Mouse (Mus musculus): ENCODE data around the gene Inpp5a.

Inpp5a gene

GRCm38 (mm10) chr7:139484206-139484955 lies 95.5 kb downstream of the Inpp5a start:
- peak; percentile 68 for DNase-seq

DNA sequence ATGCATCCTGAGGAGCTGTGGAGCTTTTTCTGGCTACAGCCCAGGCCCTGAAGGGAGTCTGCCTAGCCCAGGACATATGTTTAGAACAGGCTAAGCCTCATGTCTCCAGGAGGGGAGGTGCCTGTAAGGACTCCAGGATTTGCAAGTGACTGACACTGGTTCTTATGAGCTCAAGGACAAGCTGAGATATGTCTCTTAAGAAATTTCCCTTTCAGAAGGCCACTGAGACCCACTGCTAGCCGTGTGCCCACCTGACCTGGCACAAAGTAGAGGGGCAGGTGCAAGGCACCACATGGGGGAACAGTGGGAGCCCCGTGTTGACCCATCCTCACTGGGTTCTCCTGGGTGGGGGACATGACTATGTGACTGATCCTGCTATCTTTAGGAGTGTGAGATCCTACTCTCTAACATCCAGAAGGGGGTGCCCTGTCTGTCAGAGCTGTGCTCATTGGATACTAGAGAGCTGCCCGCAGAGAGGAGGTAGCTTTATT lies 100.9 kb downstream of the Inpp5a start:
- DNase-seq: no peak

DNA sequence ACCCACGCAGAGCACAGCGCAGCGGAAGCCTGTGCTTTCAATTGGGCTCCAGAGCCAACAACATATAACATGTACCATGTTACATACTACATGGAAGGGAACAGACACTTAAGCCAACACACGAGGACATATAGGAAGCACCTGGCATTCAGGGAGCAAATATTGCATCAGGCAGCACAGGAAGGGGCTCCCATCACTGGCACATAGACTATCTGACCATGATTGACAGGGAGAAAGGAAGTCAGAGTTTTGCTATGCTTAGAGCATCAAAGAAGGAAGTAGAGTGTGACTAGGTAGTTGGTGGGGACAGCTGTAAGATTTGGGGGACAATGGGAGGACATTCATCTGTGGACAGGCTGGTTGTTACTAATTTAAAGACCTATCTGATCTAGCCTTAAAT lies 103.4 kb downstream of the Inpp5a start:
- no peak for DNase-seq

DNA sequence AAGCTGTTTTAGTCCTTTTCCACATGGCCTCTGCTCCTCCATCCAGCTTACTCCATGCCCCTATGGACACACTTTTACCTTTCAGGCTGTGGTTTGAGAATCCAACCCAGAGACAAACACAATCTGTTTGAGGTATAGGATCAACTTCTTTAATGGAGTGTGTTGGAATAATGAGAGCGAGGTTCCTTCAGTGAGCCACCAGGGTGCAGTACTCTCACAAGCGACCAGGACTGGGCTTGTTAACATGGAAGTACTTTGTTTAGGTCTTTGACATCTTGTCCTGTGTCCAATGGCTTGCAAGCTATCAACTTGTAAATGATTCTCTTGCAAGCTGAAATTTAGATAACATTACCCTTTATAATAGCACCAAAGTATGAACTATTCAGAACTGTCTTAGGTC lies 104.0 kb downstream of the Inpp5a start:
- DNase-seq: peak; percentile 43

DNA sequence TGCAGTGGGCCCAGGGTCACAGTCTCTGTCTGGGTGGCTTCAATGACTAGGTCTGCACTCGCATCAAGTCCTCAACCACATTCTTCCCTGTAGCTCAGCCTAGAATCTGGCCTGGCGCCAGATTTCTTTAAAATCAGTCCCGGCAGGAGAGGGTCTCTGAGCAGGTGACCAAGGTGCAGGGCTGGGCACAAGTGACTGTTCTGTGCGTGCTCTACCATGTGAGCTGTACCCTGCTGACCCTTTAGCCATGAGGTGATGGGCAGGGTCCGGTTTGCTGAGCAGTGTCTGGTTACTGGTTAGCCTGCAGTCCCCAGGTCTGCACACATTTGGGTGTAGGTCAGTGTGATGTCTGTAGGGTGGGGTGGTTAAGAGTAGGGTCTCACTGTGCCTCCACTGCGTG lies 106.9 kb downstream of the Inpp5a start:
- DNase-seq: no peak

- DNase-seq: no peak
Measured at GRCm38 (mm10) chr7:139498038-139498625, 109.2 kb downstream of the Inpp5a start.

- no peak for DNase-seq
Measured at GRCm38 (mm10) chr7:139504064-139504463, 115.2 kb downstream of the Inpp5a start.

- DNase-seq: no peak
Measured at GRCm38 (mm10) chr7:139506677-139507412, 117.9 kb downstream of the Inpp5a start.

- no peak for DNase-seq
Measured at GRCm38 (mm10) chr7:139508938-139509337, 120.0 kb downstream of the Inpp5a start.

DNA sequence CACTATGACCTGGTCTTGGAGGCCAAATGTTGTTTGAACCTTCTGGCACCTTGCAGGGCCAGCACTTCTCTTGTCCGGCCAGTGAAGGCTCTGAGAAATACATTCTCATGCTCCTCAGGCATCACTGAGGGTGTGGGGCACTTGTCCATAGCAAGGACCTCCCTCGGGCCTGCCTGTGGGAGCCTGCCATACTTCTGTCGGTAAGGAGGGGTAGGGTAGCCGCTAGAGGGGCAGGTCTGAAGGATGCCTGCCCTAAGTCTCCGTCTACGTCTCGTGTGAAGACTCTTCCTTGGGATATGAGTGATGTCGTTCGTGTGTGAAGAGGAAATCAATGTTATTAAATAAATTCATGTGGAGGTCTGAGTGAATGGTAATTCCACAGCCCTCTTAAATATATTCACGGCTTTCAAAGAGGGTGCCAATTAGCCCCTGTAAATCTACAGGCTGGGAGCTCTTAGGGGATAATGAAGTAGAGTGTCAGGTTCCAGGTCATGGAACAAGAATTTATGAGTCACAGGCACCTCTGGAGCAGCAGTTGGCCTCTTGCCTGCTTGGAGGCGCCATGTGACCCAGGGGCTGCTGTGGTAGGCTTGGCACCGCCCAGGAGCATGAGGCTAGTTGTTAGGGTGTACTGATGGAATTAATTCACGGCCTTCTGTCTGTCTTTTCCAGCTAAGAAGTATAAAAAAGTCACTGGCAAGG lies 127.2 kb downstream of the Inpp5a start:
- DNase-seq: no peak

- no peak for DNase-seq
Measured at GRCm38 (mm10) chr7:139516661-139517016, 127.7 kb downstream of the Inpp5a start.

DNA sequence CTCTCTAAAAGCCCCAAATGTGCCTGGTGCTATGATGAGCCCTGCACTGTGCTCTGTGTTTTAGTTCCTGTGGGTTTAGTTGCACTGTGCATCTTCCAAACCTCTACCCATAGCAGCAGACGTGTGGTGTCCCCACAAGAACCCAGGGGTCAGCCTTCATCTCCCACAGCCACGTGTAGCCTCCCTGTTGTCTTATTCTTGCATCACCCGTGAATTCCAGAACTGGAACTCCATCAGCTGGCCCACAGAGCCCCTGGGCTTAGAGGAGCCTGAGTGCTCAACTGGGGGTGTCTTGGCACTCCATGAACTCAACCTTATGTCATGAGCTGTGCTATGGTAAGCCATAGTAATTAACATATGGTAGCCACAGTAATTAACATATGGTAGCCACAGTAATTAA lies 129.4 kb downstream of the Inpp5a start:
- DNase-seq: no peak

DNA sequence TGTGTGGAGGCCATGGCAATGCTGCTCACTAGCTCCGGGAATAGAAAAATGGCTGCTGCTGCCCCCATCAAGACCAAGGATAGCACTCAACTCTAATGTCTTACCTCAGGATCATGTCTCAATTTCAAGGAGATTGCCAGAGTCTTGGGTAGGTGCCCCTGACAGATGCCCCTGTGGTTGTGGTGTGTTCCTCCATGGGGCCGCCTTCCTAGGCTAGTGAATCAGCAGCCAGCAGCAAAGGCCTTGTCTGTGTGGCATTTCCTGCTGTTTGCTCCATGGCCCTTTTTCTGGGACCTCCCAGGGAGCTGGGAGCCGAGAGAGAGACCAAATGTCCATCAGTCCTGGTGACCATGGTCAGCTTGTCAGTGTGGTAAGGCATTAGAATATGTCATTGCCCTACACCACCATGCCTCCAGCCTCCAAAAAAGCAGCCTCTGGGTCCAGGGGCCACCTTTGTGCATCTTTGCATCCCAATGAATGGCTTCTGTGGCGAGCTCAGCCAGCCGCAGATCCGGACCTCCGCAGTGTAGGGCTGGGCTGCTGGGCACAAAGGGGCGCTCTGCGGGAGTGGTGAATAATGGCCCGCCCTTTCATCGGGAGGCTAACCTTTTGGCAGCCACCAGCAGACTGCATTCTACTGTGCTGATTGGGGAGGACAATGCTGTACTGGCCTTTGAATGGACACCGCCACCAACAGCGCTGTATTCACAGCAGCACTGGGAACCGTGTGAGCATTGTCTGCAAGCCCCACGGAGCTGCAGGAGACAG lies 139.6 kb downstream of the Inpp5a start:
- DNase-seq: peak; percentile 85

DNA sequence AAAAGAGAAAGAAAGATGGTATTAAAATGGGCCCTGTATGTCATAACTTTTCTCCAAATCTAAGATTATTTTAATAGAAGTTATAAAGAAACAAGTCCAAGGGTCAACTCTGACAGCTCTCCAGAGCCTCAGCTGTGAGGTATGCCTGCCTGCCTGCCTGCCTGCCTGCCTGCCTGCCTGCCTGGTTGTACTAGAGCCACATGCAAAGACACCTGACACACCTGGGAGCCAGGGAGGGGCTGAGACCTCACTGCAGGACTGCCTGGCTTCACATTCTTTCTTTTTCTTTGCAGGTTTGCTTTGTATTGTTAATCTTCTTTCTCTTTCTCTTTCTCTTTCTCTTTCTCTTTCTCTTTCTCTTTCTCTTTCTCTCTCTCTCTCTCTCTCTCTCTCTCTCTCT lies 140.3 kb downstream of the Inpp5a start:
- no peak for DNase-seq

DNA sequence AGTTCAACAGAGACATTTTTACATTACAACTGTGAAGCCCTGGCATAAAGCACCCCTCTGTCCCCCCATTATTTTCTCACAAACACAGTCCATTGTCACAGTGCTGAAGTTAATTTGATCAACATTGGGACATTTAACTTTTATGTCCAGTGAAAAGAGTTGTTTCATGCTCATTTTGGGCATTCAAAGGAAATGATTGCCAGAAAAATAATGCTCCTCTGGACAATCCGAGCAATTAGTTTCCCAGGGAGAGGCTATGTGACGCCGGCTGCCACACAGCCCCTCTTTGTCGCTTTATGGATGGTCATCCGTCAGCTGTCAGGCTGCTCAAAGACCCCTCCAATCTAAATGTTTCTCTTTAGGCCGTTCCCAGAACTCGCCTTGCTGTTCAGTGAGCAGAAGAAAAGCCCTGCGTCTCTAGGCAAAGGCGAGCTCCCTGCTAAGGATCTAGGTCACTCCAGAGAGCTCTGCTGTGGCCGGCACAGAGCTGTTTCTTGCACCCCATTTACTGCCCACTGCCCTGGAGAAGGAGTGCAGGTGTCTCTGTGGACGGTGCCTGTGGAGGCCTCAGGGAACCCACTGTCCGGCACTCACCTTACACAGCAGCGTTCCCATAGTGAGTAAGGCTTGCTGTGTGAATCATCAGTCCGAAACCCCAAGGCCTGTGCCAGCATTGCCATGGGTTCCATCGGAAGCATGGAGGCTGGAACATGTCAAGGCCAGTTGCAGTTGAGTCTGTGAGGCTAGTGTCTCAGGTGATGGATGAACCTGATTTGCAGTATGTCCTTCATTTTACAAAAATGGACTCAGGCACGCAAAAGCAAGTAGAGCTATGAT lies 141.9 kb downstream of the Inpp5a start:
- peak; percentile 61 for DNase-seq

- no peak for DNase-seq
Measured at GRCm38 (mm10) chr7:139531428-139531801, 142.5 kb downstream of the Inpp5a start.

DNA sequence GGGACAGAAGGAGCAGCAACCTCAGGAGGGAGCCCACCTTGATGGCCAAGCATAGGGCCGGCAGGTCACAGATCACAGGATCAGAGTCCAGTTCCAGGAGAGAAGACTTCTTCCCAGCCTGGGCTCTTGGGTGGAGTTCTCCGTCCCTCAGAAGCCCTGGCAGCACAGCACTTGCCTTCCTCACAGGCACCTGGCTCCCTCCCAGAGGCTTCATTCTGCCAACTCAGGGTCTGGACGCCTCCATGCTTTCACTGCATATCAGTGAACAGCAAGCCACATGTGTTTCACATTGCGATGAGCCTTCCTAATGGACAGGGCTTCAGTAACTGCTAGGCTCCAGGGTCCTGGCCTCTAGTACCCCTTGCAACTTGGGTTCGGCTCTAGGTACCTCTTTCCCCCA lies 147.4 kb downstream of the Inpp5a start:
- no peak for DNase-seq

- no peak for DNase-seq
Measured at GRCm38 (mm10) chr7:139536831-139537230, 147.9 kb downstream of the Inpp5a start.

GRCm38 (mm10) chr7:139537831-139538230 lies 148.9 kb downstream of the Inpp5a start:
- DNase-seq: no peak

DNA sequence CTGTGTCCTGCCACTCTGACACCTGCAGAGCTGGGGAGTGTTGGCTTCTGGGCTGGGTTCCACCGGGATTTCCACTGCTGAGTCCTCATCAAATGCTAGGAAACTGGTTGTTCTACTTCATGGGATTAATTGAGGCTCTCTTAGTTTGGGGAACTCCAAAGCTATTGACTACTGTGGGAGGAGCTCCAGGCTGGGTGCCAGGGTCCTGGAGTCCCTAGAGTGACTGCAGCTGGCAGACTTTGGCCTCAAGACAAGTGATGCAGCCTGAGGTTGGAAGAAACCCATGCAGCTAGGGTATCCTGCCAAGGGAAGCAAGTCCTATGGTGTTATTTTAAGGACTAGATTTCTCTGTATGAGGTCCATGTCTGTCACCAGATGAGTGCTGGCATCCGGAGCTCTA lies 149.6 kb downstream of the Inpp5a start:
- DNase-seq: no peak

GRCm38 (mm10) chr7:139540601-139541000 lies 151.7 kb downstream of the Inpp5a start:
- no peak for DNase-seq

DNA sequence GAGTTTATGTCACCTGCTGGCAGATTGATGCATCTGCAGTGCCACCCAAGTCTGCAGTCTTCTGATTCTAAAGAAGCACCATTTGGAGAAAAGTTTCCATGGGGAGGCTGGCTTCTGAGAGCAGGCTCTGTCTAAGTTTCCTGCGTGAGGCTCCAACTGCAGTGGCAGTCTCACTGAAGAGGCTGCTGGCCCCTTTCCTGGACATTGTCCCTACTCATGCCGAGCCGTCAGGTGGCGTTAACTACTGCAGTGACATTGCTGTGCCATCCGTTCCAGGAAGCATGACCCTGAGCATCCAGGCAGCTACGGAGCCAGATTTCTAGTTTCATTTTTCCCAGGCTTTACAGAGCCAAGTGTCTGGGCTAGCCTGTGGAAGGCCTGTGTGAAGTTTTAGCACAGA lies 152.5 kb downstream of the Inpp5a start:
- DNase-seq: no peak

Data from embryo, embryonic 11 days (tissue).